Mouse (Mus musculus): ENCODE data around the gene Actr6. TPM values are rescaled to one million over a fixed set of nuclear protein-coding genes. Genes with fewer than 3 reads are reported as not detected.

Gene Actr6
- 29.3 and 33.2 TPM in 2 replicates for polyA plus RNA-seq (2014; fragmentation: Nextera tagmentation; extraction: Ambion mirVana)

DNA sequence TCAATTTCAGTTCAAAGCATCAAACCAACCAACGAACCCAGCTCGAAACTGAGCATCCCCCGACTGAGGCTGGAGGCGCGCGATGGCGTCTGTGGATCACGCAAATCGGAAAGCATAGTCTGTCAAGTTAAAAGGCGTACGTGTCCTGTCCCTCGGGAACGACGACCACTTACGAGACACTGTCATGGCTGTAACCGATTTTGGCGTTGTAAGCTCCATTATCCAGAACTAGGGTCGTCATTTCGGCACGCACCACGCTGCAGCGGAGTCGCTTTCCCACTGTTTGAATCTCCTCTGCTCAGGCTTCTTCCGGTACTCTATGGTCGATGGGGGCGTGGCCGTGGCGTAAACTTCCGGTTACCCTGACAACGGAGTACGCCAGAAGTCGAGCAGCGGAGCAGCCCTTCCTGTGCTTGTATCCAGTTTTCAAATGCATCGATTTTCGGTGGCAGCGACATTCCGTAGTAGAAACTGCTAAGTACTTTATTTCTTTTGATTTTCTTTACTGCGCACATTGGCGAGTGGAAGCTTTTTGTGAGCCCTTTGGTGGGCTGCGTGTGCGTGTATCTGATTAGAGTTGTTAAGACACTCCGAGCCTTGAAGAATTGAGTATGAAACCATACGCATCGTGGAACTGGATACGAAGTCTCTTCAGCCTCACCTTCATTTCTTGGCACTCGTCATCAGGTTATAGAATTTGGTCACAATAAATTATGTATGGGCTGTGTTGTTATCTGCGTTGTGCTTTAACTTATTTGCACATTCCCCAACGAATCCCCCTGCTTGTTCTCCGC lies at the start of gene Actr6:
TSS of gene Actr6 (minus strand) at position 295 of the 794 bp plus-strand sequence.
- H3K4me3 ChIP-seq (ENCODE audit: low read depth, low read length): peak within 1 kb of the TSS; percentile 67
- H3K27ac ChIP-seq (ENCODE audit: low read depth, low read length): no peak within 1 kb of the TSS
- H3K9me3 ChIP-seq (ENCODE audit: control insufficient read depth, low read length): no peaks in the 10 kb centered on the region

DNA sequence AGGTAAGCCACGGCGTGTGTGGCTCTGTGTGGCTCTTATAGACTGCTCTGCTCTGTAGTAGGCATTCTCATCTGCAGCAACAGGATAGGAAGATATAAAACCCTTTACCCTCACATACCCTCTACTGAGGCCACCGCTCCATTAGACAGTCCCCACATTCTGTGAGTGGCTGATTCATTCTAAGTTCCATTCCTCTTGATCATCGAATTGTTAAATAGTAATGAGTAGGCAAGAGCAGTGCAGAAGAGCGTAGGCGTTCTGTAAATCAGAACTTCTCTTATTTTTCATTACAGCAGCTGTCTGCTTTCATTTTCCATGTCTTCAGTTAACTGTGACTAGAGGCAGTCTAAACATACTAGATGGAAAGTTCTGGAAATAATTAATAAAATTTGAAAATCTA lies 43.9 kb upstream of the Actr6 start:
- 92% methylated on average over 6 of the region's 6 CpGs for WGBS
- 0 out of 2 replicates have a peak, but pooled peaks cover 3% of the 10 kb centered on the region for H3K36me3 ChIP-seq (ENCODE audit: control insufficient read depth, insufficient read depth, low read length)
- DNase-seq (ENCODE audit: low spot score) (no peak), ATAC-seq (replicated peaks; ENCODE audit: low FRiP score) (no peak)
- H3K27ac ChIP-seq (ENCODE audit: low read depth, low read length): no peak overlapping the region
- H3K9ac ChIP-seq (ENCODE audit: low read depth, low read length): no peak overlapping the region
- no peaks in the 10 kb centered on the region for H3K4me1 ChIP-seq (replicated peaks; ENCODE audit: control insufficient read depth, insufficient read depth, low read length)
- H3K27me3 ChIP-seq (replicated peaks; ENCODE audit: control insufficient read depth, insufficient read depth, low read length): no peaks in the 10 kb centered on the region
- no peak overlapping the region for H3K4me3 ChIP-seq (ENCODE audit: low read depth, low read length)
- H3K4me2 ChIP-seq: no peak overlapping the region
- H3K9me3 ChIP-seq (ENCODE audit: control insufficient read depth, low read length): no peaks in the 10 kb centered on the region

More for the DNA sequence above, at the start of gene Actr6:
- Histone ChIP-seq H3K27me3 (replicated peaks; ENCODE audit: control insufficient read depth, insufficient read depth, low read length) (no peaks in the 10 kb centered on the region), H3K4me1 (replicated peaks; ENCODE audit: control insufficient read depth, insufficient read depth, low read length) (0 out of 2 replicates have a peak, but pooled peaks cover 3% of the 10 kb centered on the region), H3K36me3 (ENCODE audit: control insufficient read depth, insufficient read depth, low read length) (no peaks in the 10 kb centered on the region), H3K9ac (ENCODE audit: low read depth, low read length) (peak within 1 kb of the TSS; percentile 66), H3K4me2 (peak within 1 kb of the TSS; percentile 61)
- ATAC-seq (replicated peaks; ENCODE audit: low FRiP score) (peak; percentile 97), DNase-seq (ENCODE audit: low spot score) (peak; percentile 93)
- under 1% methylated on average over 49 of the region's 49 CpGs for WGBS

DNA sequence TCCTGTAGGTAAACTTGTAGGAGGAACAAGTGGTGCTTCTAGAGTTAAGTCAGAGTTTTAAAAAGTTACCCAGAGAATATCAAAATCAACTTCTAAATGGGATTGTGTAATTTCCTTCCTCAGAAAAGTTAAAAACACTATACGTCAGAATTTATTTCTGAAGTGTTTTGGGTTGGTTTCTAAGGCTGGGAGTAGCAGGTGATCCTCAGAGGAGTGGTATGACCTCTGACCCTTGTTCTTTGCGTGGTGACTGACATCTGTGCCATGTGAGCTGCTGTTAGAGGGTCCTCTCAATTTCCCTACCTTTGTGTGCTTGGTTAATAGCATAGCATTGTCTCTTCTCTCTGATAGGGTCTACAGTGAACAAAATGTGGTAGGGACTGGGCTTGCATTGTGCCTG lies 39.8 kb upstream of the Actr6 start:
- DNase-seq (ENCODE audit: low spot score) (no peak), ATAC-seq (replicated peaks; ENCODE audit: low FRiP score) (no peak)
- Histone ChIP-seq H3K9me3 (ENCODE audit: control insufficient read depth, low read length) (no peaks in the 10 kb centered on the region), H3K36me3 (ENCODE audit: control insufficient read depth, insufficient read depth, low read length) (no peaks in the 10 kb centered on the region), H3K4me1 (replicated peaks; ENCODE audit: control insufficient read depth, insufficient read depth, low read length) (peaks cover 4% of the 10 kb centered on the region; the same call in 1 of the 2 replicates), H3K27ac (ENCODE audit: low read depth, low read length) (no peak overlapping the region), H3K4me2 (no peak overlapping the region), H3K27me3 (replicated peaks; ENCODE audit: control insufficient read depth, insufficient read depth, low read length) (no peaks in the 10 kb centered on the region), H3K9ac (ENCODE audit: low read depth, low read length) (no peak overlapping the region), H3K4me3 (ENCODE audit: low read depth, low read length) (no peak overlapping the region)
- 68% methylated on average over 2 of the region's 2 CpGs for WGBS

DNA sequence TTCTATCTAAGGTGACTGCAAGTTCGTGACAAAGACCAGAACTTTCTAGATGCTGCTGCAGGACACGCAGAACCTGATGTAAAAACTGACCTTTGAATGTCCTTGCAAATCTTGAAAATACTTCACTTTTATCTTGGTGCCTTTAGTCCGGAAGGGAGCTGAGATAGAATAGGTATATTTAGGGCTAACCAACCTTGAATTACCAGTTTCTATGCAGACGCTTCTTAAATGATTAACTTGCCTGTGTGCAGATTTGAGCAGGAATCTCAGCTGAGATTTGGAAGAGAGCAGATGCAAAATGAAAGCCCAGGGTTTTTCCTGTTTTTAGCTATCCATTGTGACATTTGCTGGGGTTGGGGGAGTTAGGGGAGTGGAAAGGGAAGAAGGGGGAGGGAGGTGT lies 37.0 kb upstream of the Actr6 start:
- H3K9ac ChIP-seq (ENCODE audit: low read depth, low read length): no peak overlapping the region
- H3K4me3 ChIP-seq (ENCODE audit: low read depth, low read length): no peak overlapping the region
- DNase-seq (ENCODE audit: low spot score) (no peak), ATAC-seq (replicated peaks; ENCODE audit: low FRiP score) (no peak)
- H3K27me3 ChIP-seq (replicated peaks; ENCODE audit: control insufficient read depth, insufficient read depth, low read length): no peaks in the 10 kb centered on the region
- H3K27ac ChIP-seq (ENCODE audit: low read depth, low read length): no peak overlapping the region
- WGBS: 59% methylated on average over 4 of the region's 4 CpGs
- no peaks in the 10 kb centered on the region for H3K36me3 ChIP-seq (ENCODE audit: control insufficient read depth, insufficient read depth, low read length)
- no peaks in the 10 kb centered on the region for H3K9me3 ChIP-seq (ENCODE audit: control insufficient read depth, low read length)
- peak overlapping the region; percentile 27; the same call in 1 of the 2 replicates for H3K4me2 ChIP-seq
- peaks cover 14% of the 10 kb centered on the region for H3K4me1 ChIP-seq (replicated peaks; ENCODE audit: control insufficient read depth, insufficient read depth, low read length)

DNA sequence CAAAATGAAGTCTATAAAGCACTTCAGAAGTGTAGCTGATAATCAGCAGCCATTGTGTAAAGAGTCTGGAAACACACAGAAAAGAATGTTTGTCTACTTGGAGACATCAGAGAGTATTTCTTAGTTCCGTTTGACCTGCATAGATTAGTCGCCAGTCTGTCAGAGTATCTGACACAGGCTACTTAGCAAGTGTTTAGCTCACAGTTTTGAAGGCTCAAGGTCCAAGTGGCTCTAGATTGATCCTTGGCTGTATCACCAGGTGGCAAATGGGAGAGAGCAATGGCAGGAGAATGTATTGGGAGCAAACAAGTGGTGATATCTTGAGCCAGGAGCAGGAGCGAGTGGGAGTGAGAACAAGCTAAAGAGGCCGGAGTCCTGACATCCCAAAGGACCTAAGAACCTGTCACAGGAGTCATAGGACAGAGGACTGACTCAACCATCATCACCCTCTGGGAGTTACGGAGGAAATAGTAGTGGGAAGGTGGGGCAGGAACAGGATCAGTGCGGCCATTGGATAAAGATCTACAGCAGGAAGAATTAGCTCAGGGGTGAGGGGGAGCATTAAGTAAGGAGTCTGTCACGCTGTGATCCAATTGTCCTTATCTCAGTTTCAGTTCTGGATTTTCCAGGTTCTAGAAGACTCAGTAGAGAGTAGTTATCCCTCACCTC lies 36.4 kb upstream of the Actr6 start:
- Histone ChIP-seq H3K4me2 (peak overlapping the region; percentile 27; the same call in 1 of the 2 replicates), H3K4me3 (ENCODE audit: low read depth, low read length) (no peak overlapping the region), H3K4me1 (replicated peaks; ENCODE audit: control insufficient read depth, insufficient read depth, low read length) (peaks cover 14% of the 10 kb centered on the region), H3K27ac (ENCODE audit: low read depth, low read length) (no peak overlapping the region), H3K9me3 (ENCODE audit: control insufficient read depth, low read length) (no peaks in the 10 kb centered on the region), H3K9ac (ENCODE audit: low read depth, low read length) (no peak overlapping the region), H3K27me3 (replicated peaks; ENCODE audit: control insufficient read depth, insufficient read depth, low read length) (no peaks in the 10 kb centered on the region), H3K36me3 (ENCODE audit: control insufficient read depth, insufficient read depth, low read length) (no peaks in the 10 kb centered on the region)
- ATAC-seq (replicated peaks; ENCODE audit: low FRiP score) (no peak), DNase-seq (ENCODE audit: low spot score) (no peak)
- 64% methylated on average over 7 of the region's 7 CpGs for WGBS

DNA sequence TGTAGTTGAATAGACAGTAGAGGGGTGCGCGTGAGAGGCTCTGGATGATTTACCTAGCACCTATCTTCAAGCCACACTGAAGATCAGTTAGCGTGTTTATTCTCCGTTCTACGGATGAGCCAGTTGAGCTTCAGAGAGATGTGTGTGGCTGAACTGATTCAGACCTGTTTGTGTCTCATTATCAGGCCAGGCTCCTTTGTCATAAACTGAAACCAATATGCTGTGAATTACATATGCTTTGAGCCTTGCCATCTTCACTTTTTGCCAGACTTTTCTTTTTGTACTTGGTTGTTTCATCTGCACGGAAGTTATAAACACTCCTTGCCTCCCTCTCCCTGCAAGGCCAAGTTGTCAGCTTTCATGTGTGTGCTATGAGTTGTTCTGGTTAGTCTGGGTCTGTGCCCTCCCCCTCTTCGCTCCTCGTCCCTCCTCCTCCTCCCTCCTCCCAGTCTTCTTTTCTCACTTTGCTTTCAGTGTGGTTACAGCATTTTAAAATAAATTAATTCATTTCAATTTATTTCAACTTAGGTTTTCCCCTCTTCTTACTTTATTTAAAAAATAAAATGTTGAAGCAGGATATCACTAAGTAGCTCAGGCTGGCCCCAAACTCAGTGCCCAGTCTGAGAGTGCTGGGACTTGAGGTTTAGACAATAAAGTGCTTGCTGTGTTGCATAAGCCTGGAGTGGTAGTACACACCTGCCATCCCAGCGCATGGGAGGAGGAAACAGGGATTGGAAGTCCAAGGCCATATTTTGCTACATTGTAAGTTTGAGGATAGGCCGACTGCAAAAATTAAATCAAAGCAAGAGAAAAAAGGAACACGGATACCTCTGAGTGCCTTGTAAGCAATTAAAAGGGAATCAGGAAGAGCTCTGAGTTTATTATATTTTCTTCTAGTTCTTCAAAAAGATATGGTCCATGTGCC lies 34.0 kb upstream of the Actr6 start:
- WGBS: 71% methylated on average over 11 of the region's 11 CpGs
- Histone ChIP-seq H3K27ac (ENCODE audit: low read depth, low read length) (peak overlapping the region; percentile 38; the same call in 1 of the 2 replicates), H3K4me3 (ENCODE audit: low read depth, low read length) (no peak overlapping the region), H3K4me2 (peak overlapping the region; percentile 35; the same call in 1 of the 2 replicates), H3K27me3 (replicated peaks; ENCODE audit: control insufficient read depth, insufficient read depth, low read length) (no peaks in the 10 kb centered on the region), H3K9me3 (ENCODE audit: control insufficient read depth, low read length) (no peaks in the 10 kb centered on the region), H3K4me1 (replicated peaks; ENCODE audit: control insufficient read depth, insufficient read depth, low read length) (peaks cover 14% of the 10 kb centered on the region), H3K9ac (ENCODE audit: low read depth, low read length) (no peak overlapping the region), H3K36me3 (ENCODE audit: control insufficient read depth, insufficient read depth, low read length) (no peaks in the 10 kb centered on the region)
- no peak for ATAC-seq (replicated peaks; ENCODE audit: low FRiP score)
- DNase-seq (ENCODE audit: low spot score): no peak

DNA sequence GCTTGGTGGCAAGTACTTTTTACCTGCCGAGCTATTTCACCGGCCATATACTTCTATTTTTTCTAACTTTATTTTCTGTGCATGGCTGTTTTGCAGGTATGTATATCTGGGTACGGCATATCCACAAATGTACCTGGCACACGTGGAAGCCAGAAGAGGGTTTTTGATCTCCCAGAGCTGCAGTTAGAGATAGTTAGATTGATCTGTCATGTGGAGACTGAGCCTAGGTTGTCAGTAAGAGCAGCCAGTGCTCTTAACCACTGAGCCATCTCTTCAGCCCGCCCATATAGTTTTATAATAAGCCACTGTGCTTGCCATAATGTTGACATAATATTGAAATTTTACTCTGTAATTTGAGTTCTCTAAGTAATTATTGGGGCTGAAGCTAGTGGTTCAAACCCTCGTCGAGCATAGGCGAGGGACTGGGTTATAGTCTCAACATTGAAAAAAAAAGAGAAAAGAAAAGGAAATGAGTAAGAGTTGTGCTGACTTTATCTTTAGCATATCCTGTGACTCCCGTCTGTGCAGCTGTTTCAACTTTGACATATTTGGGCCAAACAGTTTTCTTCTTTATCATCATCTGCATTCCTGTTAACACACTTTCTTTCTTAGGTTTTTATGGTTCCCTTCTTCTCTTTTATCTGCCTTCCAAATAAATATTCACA lies 32.5 kb upstream of the Actr6 start:
- Histone ChIP-seq H3K9me3 (ENCODE audit: control insufficient read depth, low read length) (no peaks in the 10 kb centered on the region), H3K4me2 (peak overlapping the region; percentile 35), H3K4me1 (replicated peaks; ENCODE audit: control insufficient read depth, insufficient read depth, low read length) (peaks cover 14% of the 10 kb centered on the region), H3K36me3 (ENCODE audit: control insufficient read depth, insufficient read depth, low read length) (no peaks in the 10 kb centered on the region), H3K9ac (ENCODE audit: low read depth, low read length) (no peak overlapping the region), H3K27me3 (replicated peaks; ENCODE audit: control insufficient read depth, insufficient read depth, low read length) (no peaks in the 10 kb centered on the region), H3K4me3 (ENCODE audit: low read depth, low read length) (no peak overlapping the region), H3K27ac (ENCODE audit: low read depth, low read length) (no peak overlapping the region)
- 46% methylated on average over 9 of the region's 9 CpGs for WGBS
- no peak for DNase-seq (ENCODE audit: low spot score)
- no peak for ATAC-seq (replicated peaks; ENCODE audit: low FRiP score)

DNA sequence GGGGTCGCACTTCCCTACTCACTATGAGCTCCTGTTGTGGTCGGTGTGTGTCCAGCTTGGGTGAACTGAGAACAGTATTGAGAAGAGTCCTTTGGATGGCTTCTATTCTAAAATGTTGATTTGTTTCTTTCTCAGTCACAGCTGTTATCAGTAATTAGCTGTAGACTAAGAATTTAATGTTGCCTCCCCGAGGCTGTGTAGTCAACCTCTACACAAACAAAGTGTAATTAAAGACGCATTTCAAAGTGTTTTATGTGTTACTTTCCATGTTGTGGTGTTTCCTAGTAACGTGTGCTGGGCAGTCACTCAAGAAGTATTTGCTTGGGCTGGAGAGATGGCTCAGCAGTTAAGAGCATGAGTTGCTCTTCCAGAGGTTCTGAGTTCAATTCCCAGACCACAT lies 28.7 kb upstream of the Actr6 start:
- WGBS: 85% methylated on average over 5 of the region's 5 CpGs

More for the DNA sequence above, 28.7 kb upstream of the Actr6 start:
- ATAC-seq (replicated peaks; ENCODE audit: low FRiP score): no peak
- Histone ChIP-seq H3K9me3 (ENCODE audit: control insufficient read depth, low read length) (no peaks in the 10 kb centered on the region), H3K27me3 (replicated peaks; ENCODE audit: control insufficient read depth, insufficient read depth, low read length) (no peaks in the 10 kb centered on the region), H3K4me2 (no peak overlapping the region), H3K4me1 (replicated peaks; ENCODE audit: control insufficient read depth, insufficient read depth, low read length) (peaks cover 7% of the 10 kb centered on the region), H3K36me3 (ENCODE audit: control insufficient read depth, insufficient read depth, low read length) (no peaks in the 10 kb centered on the region), H3K9ac (ENCODE audit: low read depth, low read length) (no peak overlapping the region), H3K4me3 (ENCODE audit: low read depth, low read length) (no peak overlapping the region), H3K27ac (ENCODE audit: low read depth, low read length) (no peak overlapping the region)
- no peak for DNase-seq (ENCODE audit: low spot score)

All from liver, embryonic 11.5 days (tissue).